Mouse (Mus musculus): Measurements from ENCODE around the gene Tbl3. TPM values are rescaled to one million over a fixed set of nuclear protein-coding genes. Genes with fewer than 3 reads are reported as not detected.

Tbl3 gene
- polyA plus RNA-seq, 2 experiments: 26.8 to 31.3 TPM

DNA sequence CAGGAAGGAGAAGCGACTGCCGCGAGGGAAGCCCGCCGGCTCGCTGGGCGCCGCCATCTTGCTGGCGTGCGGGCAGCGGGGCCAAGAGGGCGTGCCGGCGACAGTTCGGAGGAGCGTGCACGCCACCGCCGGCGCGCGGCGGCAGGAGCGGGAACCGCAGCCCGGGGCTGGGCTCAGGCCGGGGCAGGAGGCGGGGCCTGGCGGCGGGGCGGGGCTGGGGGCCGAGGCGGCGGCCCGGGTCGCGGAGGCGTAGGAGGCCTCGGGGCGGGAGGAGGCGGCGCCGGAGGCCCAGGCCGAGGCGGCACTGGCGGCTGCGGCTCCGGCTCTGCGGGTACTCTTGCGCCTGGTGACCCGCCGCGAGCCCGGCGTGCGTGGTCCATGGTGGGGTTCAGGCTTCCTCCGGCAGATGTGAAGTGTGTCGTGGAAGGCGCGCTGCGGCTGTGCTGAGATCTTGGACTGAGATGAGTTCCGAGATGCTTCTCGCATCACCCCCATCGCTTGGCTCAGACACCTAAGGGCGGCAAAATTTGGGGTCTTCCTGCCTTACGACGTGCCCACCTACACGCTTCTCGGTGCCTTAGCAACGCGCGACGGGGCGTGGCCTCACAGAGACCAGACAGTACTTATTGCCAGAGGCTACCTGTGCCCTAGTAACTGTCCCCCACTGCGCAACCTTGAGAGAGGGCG, 11.3 kb downstream of the Tbl3 start, which contains the start of the genes Gfer and Noxo1:
Gfer (minus strand) TSS at position 146 of the 687 bp plus-strand sequence.
Noxo1 (plus strand) TSS at position 224 of the 687 bp plus-strand sequence.
- H3K9ac ChIP-seq (replicated peaks): peak within 1 kb of the TSS; percentile 80
- H3K36me3 ChIP-seq (replicated peaks; ENCODE audit: control insufficient read depth, insufficient read depth, low read depth): peaks cover 3% of the 10 kb centered on the region
- DNase-seq (ENCODE audit: low read depth in 3 of 3, low spot score in 3 of 3): peak; percentile 71 to 76 (median 75)
- under 1% methylated on average over 76 of the region's 76 CpGs for WGBS (ENCODE audit: insufficient replicate concordance)
- peak; percentile 94 for ATAC-seq (ENCODE audit: insufficient read depth)
- peak within 1 kb of the TSS; percentile 83 to 96 for H3K4me3 ChIP-seq (ENCODE audit: insufficient read depth in 1 of 2, low read depth in 2 of 2, low read length in 2 of 2)
- peaks cover 6 to 8% of the 10 kb centered on the region in 2 experiments for H3K4me1 ChIP-seq (replicated peaks; ENCODE audit: control insufficient read depth in 2 of 2, insufficient read depth in 2 of 2, low read length in 1 of 2)
- no peak for TF ChIP-seq EP300 (IDR thresholded peaks at IDR 0.05; ENCODE audit: low read depth)
- peak; percentile 14; the same call in 1 of the 2 replicates for TF ChIP-seq CTCF (IDR thresholded peaks at IDR 0.05; ENCODE audit: low read depth)
- peak within 1 kb of the TSS; percentile 67 for H3K27ac ChIP-seq
- H3K27me3 ChIP-seq (ENCODE audit: control insufficient read depth, insufficient read depth, low read length): peaks cover under 1% of the 10 kb centered on the region
- no peaks in the 10 kb centered on the region for H3K9me3 ChIP-seq (ENCODE audit: control insufficient read depth, low read length)
- peak within 1 kb of the TSS; percentile 80 for H3K4me2 ChIP-seq (ENCODE audit: low read depth)

DNA sequence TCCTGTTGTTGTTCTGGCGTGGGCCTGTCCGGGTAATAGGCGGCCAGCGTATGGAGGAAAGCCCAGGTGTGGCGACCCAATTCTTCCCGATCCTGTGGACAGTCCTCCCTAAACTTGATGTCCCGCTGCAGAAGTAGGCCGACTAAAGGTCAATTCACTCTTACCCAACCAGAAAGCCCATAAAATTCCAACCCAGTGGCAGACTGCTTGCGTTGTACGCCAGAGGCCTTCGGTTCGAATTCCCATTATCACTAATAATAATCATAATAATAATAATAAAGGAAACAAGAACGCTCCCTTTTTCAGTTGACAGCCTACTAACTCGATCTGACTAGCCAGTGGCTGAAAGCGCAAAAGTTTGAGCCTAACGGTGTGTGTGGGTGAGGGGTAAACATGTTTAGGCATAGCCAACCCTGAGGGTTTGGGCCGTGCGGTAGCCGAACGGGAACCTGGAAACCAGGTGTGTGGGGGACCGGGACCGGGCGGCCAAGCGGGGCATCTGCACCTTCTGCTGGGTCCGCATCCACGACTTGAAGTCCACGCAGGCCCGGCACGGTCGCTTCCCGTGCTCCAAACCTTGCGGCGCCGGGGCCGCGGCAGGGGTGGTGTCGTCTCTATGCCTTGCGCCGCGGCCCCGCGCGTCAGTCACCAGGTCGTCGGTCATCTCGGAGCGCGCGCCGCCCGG, 12.0 kb downstream of the Tbl3 start:
- peak overlapping the region; percentile 83 to 96 for H3K4me3 ChIP-seq (ENCODE audit: insufficient read depth in 1 of 2, low read depth in 2 of 2, low read length in 2 of 2)
- H3K4me2 ChIP-seq (ENCODE audit: low read depth): peak overlapping the region; percentile 80
- H3K9me3 ChIP-seq (ENCODE audit: control insufficient read depth, low read length): no peaks in the 10 kb centered on the region
- H3K27ac ChIP-seq: peak overlapping the region; percentile 67
- DNase-seq (ENCODE audit: low read depth in 3 of 3, low spot score in 3 of 3) (no peak), ATAC-seq (ENCODE audit: insufficient read depth) (peak; percentile 19)
- no peak for TF ChIP-seq CTCF (IDR thresholded peaks at IDR 0.05; ENCODE audit: low read depth)
- no peak for TF ChIP-seq EP300 (IDR thresholded peaks at IDR 0.05; ENCODE audit: low read depth)
- peaks cover 6 to 8% of the 10 kb centered on the region in 2 experiments for H3K4me1 ChIP-seq (replicated peaks; ENCODE audit: control insufficient read depth in 2 of 2, insufficient read depth in 2 of 2, low read length in 1 of 2)
- H3K36me3 ChIP-seq (replicated peaks; ENCODE audit: control insufficient read depth, insufficient read depth, low read depth): peaks cover 3% of the 10 kb centered on the region
- H3K27me3 ChIP-seq (ENCODE audit: control insufficient read depth, insufficient read depth, low read length): peaks cover 8% of the 10 kb centered on the region
- 6% methylated on average over 51 of the region's 51 CpGs for WGBS (ENCODE audit: insufficient replicate concordance)
- H3K9ac ChIP-seq (replicated peaks): peak overlapping the region; percentile 80

DNA sequence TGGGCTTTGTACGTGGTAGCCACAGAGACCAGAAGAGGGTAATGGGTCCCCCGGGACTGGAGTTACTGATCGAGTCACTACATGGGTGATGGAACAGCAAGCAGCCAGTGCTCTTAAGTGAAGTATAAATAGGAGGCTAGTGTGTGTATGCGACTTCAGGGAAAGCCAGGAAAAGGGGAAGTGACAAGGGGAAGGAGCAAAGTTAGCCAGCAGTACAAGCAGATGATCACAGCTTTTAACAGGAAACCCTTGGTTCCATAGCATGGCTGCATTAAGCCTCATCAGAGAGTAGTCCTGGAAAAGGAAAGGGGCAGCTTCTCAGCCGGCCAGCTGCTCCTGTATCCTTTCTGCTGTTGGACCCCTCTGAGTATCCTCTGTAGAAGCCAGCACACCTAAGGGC, 15.1 kb downstream of the Tbl3 start:
- 50% methylated on average over 5 of the region's 5 CpGs for WGBS (ENCODE audit: insufficient replicate concordance)
- Histone ChIP-seq H3K4me2 (ENCODE audit: low read depth) (no peak overlapping the region), H3K9ac (replicated peaks) (no peak overlapping the region), H3K36me3 (replicated peaks; ENCODE audit: control insufficient read depth, insufficient read depth, low read depth) (peaks cover 3% of the 10 kb centered on the region), H3K4me1 (replicated peaks; ENCODE audit: control insufficient read depth in 2 of 2, insufficient read depth in 2 of 2, low read length in 1 of 2) (peaks cover 6 to 14% of the 10 kb centered on the region in 2 experiments), H3K27ac (no peak overlapping the region), H3K4me3 (ENCODE audit: insufficient read depth in 1 of 2, low read depth in 2 of 2, low read length in 2 of 2) (no peak overlapping the region), H3K27me3 (ENCODE audit: control insufficient read depth, insufficient read depth, low read length) (peaks cover 39% of the 10 kb centered on the region), H3K9me3 (ENCODE audit: control insufficient read depth, low read length) (no peaks in the 10 kb centered on the region)
- DNase-seq (ENCODE audit: low read depth in 3 of 3, low spot score in 3 of 3): no peak
- no peak for ATAC-seq (ENCODE audit: insufficient read depth)
- TF ChIP-seq CTCF (IDR thresholded peaks at IDR 0.05; ENCODE audit: low read depth) (no peak), EP300 (IDR thresholded peaks at IDR 0.05; ENCODE audit: low read depth) (no peak)

DNA sequence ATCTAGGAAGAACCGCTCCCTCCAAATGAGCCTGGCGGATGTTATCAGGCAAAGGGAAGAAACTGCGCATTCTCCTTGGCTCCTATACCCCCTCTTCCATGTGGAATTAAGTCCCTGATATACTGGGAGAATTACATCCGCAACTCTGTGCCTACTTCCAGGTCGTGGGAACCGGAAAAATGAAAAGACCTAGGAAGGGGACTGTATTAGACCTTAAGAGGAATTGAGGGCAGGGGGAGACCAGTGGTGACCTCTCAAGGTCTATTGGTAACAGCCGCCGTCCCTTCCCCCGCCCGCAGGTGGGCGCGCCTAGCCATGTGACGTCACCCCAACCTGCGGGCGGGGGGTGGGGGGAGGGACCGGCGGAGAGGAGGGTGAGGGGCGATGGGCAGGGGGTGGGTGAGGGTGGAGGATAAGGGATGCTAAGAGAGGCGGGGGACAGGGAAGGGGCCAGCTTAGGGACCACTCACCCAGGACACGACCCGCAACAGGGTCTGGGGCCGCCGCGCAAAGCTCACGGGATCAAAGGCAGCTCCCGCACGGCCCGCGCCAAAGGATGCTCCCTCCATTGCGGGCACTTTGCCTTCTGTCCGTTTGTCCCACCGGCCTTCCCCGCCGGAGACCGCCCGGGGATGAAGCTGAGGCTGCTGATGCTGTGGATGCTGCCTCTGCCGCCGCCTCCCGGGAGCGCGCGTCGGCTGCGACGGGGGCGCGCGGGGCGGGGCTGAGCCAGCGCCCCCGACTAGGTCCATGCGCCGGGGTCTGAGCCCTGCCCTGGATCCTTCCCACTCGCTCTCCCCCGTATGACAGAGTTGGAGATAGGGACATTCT, 18.0 kb downstream of the Tbl3 start, which contains the start of gene Syngr3:
Syngr3 (minus strand) TSS at position 705 of the 831 bp plus-strand sequence.
- Histone ChIP-seq H3K4me2 (ENCODE audit: low read depth) (peak within 1 kb of the TSS; percentile 38), H3K9me3 (ENCODE audit: control insufficient read depth, low read length) (no peaks in the 10 kb centered on the region), H3K4me3 (ENCODE audit: insufficient read depth in 1 of 2, low read depth in 2 of 2, low read length in 2 of 2) (peak within 1 kb of the TSS in 1 of 2 experiments; percentile 34; a peak in 2 of 4 replicates), H3K27ac (no peak within 1 kb of the TSS), H3K27me3 (ENCODE audit: control insufficient read depth, insufficient read depth, low read length) (peaks cover 41% of the 10 kb centered on the region), H3K36me3 (replicated peaks; ENCODE audit: control insufficient read depth, insufficient read depth, low read depth) (peaks cover 3% of the 10 kb centered on the region), H3K9ac (replicated peaks) (no peak within 1 kb of the TSS), H3K4me1 (replicated peaks; ENCODE audit: control insufficient read depth in 2 of 2, insufficient read depth in 2 of 2, low read length in 1 of 2) (peaks cover 3 to 10% of the 10 kb centered on the region in 2 experiments)
- DNase-seq (ENCODE audit: low read depth in 3 of 3, low spot score in 3 of 3): no peak
- TF ChIP-seq CTCF (IDR thresholded peaks at IDR 0.05; ENCODE audit: low read depth) (no peak), EP300 (IDR thresholded peaks at IDR 0.05; ENCODE audit: low read depth) (no peak)
- WGBS (ENCODE audit: insufficient replicate concordance): 2% methylated on average over 54 of the region's 55 CpGs
- no peak for ATAC-seq (ENCODE audit: insufficient read depth)

All from liver, embryonic 14.5 days (tissue).